Mouse (Mus musculus) stomach, postnatal 0 days (tissue): ENCODE measurements around the gene Bpifb9b. TPM values are rescaled to one million over a fixed set of nuclear protein-coding genes. Genes with fewer than 3 reads are reported as not detected.
"Not testable (repeated sequence)": the region's sequence is repeated elsewhere in the genome, so short reads cannot be mapped to it uniquely, and the experiment has no call there.

Experiments
- ATAC-seq: fragments of 200-750 bp; cut with Nextera tagmentation; 2 replicates; pipeline ENCODE4 v1.8.0; 2017; ENCODE audit not compliant: low FRiP score, low TSS enrichment
- DNase-seq: peaks from one replicate; pipeline ENCODE4 v3.0.0-alpha.2; 2016; ENCODE audit warnings: low spot score
- H3K27ac ChIP-seq: fragments of 300-500 bp; sonication (generic); replicated peaks from 2 replicates; pipeline ENCODE4 v1.5.1; 2014; ENCODE audit warnings: mild to moderate bottlenecking, control low read depth
- H3K27me3 ChIP-seq: fragments of 300-500 bp; sonication (generic); 2 replicates; pipeline ENCODE4 v1.6.1; 2014; ENCODE audit warnings: low read length; ENCODE audit not compliant: control insufficient read depth, insufficient read depth
- H3K36me3 ChIP-seq: fragments of 300-500 bp; sonication (generic); 2 replicates; pipeline ENCODE4 v1.6.1; 2014; ENCODE audit warnings: low read length, mixed read lengths; ENCODE audit not compliant: control insufficient read depth, insufficient read depth
- H3K4me1 ChIP-seq: fragments of 300-500 bp; sonication (generic); replicated peaks from 2 replicates; pipeline ENCODE4 v1.6.1; 2014; ENCODE audit warnings: antibody characterized with exemption; ENCODE audit not compliant: control insufficient read depth, insufficient read depth
- H3K4me2 ChIP-seq: fragments of 300-500 bp; sonication (generic); replicated peaks from 2 replicates; pipeline ENCODE4 v1.6.1; 2014; ENCODE audit warnings: low read depth, mild to moderate bottlenecking, control low read depth, moderate library complexity
- H3K4me3 ChIP-seq: fragments of 300-500 bp; sonication (generic); 2 replicates; pipeline ENCODE4 v1.5.1; 2014; ENCODE audit warnings: low read depth, low read length, control low read depth
- H3K9ac ChIP-seq: fragments of 300-500 bp; sonication (generic); 2 replicates; pipeline ENCODE4 v1.6.1; 2014; ENCODE audit warnings: mild to moderate bottlenecking, low read length, control low read depth, mixed read lengths
- H3K9me3 ChIP-seq: fragments of 300-500 bp; sonication (generic); 2 replicates; pipeline ENCODE4 v1.6.1; 2016; ENCODE audit warnings: low read length; ENCODE audit not compliant: control insufficient read depth
- CTCF ChIP-seq: IDR thresholded peaks from 2 replicates; pipeline ENCODE4 v1.5.1; 2016; ENCODE audit warnings: antibody characterized with exemption, low read depth, mild to moderate bottlenecking, moderate library complexity
- EP300 ChIP-seq: optimal IDR thresholded peaks from 2 replicates; pipeline ENCODE3; 2016; ENCODE audit warnings: antibody characterized with exemption
- WGBS: fragments of 180-500 bp; shearing (Covaris S2); extraction: QIAGEN DNeasy Blood & Tissue Kit; methylation state at CpG from one replicate; pipeline ENCODE4 v1.1.7; 2014; 5-methylcytosine and 5-hydroxymethylcytosine counted together
- polyA plus RNA-seq: library from polyadenylated mRNA; unstranded; fragments of >200 nt; fragmentation: Nextera tagmentation; extraction: Ambion mirVana; gene quantifications from 2 replicates; pipeline ENCODE4 v1.2.1, GENCODE M21; 2015

The Bpifb9b gene
- polyA plus RNA-seq, 1 experiment from 2014 or later, result not detected

DNA sequence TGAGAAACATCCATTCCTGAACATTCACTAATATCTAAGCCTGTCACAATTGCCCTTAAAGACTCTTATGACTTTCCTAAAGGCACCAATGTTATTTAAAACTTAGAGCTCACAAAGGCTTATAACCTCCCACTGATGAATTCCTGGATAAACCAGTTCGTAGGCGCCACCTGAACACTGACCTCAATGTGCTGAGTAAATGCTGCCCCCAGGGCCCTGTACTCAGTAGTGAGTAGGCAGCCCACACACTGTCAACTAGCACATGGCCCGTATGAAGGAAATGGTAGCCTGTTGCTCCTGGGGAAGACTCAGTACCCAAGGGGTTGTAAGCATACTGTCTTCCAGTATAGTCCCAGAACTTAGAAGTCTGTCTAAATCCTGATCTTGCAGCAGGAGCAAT is 5.3 kb upstream of the Bpifb9b start:
- WGBS, result 82% methylated on average over 3 of the region's 3 CpGs
- TF ChIP-seq CTCF (no peak), EP300 (no peak)
- DNase-seq, result no peak
- ATAC-seq, result no peak
- Histone ChIP-seq H3K36me3 (no peaks in the 10 kb centered on the region), H3K4me1 (no peaks in the 10 kb centered on the region), H3K4me3 (no peak overlapping the region), H3K27ac (no peak overlapping the region), H3K9me3 (no peaks in the 10 kb centered on the region), H3K27me3 (no peaks in the 10 kb centered on the region), H3K9ac (no peak overlapping the region), H3K4me2 (no peak overlapping the region)

DNA sequence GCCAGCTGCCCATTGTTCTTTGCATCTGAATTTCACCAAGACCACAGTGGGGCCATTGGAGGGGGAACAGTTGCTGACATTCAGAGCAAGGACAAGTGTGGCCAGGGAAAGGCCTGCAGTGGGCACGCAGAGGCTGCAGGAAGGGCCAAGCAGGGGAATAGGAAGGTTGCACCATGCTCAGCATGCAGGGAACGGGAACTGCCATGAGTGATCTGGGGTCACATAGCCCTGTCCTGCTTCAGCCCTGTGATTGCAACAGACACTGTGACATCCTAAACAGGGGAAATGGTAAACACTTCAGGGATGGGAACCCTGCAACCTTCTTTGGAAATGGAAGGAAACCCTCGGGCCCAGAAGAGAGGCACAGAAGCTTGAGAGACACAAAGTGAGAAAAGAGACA is 2.4 kb upstream of the Bpifb9b start:
- not testable (repeated sequence) for DNase-seq, H3K4me3 ChIP-seq, ATAC-seq, H3K4me1 ChIP-seq, H3K4me2 ChIP-seq, H3K9ac ChIP-seq, H3K36me3 ChIP-seq, H3K9me3 ChIP-seq, H3K27ac ChIP-seq, H3K27me3 ChIP-seq
- WGBS, result 90% methylated on average over 1 of the region's 3 CpGs

DNA sequence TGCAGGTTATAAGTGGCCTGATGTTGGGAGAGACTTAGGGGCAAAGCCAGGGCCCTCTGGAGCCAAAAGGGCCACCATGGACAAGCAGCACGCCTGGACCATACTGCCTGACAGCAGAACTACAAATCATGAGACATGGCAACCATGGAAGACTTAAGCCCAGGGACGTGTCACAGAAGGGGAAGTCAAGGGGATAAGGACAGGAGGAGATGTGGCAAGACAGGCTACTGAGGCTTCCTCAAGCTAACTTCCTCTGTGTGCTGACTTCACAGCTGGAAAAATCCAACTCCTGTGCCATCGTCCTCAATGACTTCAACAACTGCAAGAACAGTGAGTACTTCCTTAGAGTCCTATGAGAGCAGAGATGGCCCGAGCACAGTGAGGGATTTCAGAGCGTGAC is 6.7 kb downstream of the Bpifb9b start:
- not testable (repeated sequence) for H3K9me3 ChIP-seq, H3K4me2 ChIP-seq, H3K4me1 ChIP-seq, H3K4me3 ChIP-seq, H3K27ac ChIP-seq, H3K9ac ChIP-seq, H3K36me3 ChIP-seq, H3K27me3 ChIP-seq, ATAC-seq, DNase-seq
- WGBS, result 66% methylated on average over 5 of the region's 5 CpGs

DNA sequence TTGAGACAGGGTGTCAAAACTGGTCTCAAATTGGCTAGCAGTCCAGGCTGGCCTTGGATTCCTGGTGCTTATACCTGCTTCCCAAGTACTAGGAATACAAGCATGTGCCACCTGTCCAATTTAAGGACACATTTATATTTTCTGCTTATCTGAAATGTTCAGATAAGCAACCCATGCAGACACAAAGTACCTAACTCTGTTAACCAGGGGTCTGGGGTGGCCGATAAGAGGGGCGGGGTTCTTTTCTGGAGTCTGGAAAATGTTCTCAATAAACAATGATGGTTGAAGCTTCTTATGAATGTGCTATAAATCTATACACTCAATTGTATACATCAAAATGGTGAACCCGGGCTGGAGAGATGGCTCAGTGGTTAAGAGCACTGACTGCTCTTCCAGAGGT is 19.8 kb downstream of the Bpifb9b start:
- 56% methylated on average over 3 of the region's 3 CpGs for WGBS
- H3K4me2 ChIP-seq, result no peak overlapping the region
- no peaks in the 10 kb centered on the region for H3K27me3 ChIP-seq
- H3K36me3 ChIP-seq, result no peaks in the 10 kb centered on the region
- H3K9me3 ChIP-seq, result no peaks in the 10 kb centered on the region
- no peak for ATAC-seq
- TF ChIP-seq EP300 (no peak), CTCF (no peak)
- H3K27ac ChIP-seq, result no peak overlapping the region
- no peak overlapping the region for H3K9ac ChIP-seq
- DNase-seq, result no peak
- H3K4me1 ChIP-seq, result no peaks in the 10 kb centered on the region
- no peak overlapping the region for H3K4me3 ChIP-seq

DNA sequence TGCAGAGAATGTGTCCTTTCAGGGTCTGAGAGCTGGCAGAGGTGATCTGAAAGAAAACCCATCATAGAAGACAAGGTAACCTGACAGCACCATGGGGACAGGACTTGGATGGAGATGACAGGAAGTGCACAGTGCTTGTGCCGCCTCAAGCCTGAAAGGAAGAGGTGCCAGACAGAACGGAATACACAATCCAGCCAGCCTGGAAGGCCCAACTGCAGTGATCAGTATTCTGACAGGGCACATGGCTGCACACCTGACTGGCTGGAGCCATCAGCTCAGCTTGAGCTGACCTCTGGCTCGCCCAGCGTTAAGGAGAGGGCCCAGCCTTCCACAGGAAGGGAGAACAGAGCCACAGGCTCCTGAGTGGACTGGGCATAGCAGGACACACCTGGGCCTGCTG is 28.5 kb downstream of the Bpifb9b start:
- Histone ChIP-seq H3K27me3 (no peaks in the 10 kb centered on the region), H3K36me3 (no peaks in the 10 kb centered on the region), H3K9me3 (no peaks in the 10 kb centered on the region), H3K27ac (no peak overlapping the region), H3K4me3 (no peak overlapping the region), H3K4me2 (no peak overlapping the region), H3K4me1 (no peaks in the 10 kb centered on the region), H3K9ac (no peak overlapping the region)
- TF ChIP-seq EP300, result no peak
- no peak for TF ChIP-seq CTCF
- DNase-seq (no peak), ATAC-seq (no peak)
- 79% methylated on average over 4 of the region's 4 CpGs for WGBS

DNA sequence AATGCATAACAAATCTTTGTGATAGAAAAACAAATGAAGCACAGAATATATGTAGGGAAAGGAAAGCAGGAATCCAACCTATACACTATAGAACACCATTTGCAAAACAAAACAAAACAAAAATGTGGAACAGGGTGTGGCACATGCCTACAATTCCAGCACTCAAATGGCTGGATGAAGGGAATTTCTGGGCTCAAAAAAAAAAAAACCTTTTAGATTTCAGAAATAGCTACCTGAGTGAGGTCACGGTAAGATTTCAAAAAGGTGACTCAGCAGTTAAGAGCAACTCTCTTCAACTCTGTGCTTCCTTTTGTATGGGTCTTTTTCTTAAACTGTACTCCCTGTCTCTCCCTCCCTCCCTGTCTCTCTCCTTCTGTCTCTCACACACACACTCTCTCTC is 31.1 kb downstream of the Bpifb9b start:
- TF ChIP-seq CTCF, result no peak
- TF ChIP-seq EP300, result no peak
- no peak overlapping the region for H3K27ac ChIP-seq
- no peak overlapping the region for H3K4me3 ChIP-seq
- no peaks in the 10 kb centered on the region for H3K9me3 ChIP-seq
- no peaks in the 10 kb centered on the region for H3K4me1 ChIP-seq
- WGBS, result 59% methylated on average over 1 of the region's 1 CpGs
- no peak overlapping the region for H3K9ac ChIP-seq
- H3K36me3 ChIP-seq, result no peaks in the 10 kb centered on the region
- H3K4me2 ChIP-seq, result no peak overlapping the region
- DNase-seq, result no peak
- no peaks in the 10 kb centered on the region for H3K27me3 ChIP-seq
- no peak for ATAC-seq

DNA sequence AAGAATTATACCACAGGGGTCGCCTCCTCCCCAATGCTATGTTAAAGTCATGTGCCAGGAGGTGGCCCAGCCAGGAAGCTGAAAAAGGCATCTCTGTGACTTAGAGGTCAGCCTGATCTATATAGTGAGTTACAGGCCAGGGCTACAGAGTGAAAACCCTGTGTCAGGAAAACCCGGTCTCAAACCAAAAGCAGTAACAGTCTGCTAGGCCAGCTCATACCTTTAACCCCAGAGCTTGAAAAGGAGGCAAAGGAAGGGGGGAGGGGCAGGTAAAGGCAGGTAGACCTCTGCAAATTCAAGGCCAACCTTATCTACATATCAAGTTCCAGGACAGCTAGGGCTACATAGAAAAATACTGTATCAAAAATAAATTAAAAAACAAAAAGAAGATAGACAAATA is 32.3 kb downstream of the Bpifb9b start:
- DNase-seq (no peak), ATAC-seq (no peak)
- 63% methylated on average over 2 of the region's 2 CpGs for WGBS
- Histone ChIP-seq H3K4me1 (no peaks in the 10 kb centered on the region), H3K9ac (no peak overlapping the region), H3K36me3 (no peaks in the 10 kb centered on the region), H3K27ac (no peak overlapping the region), H3K4me2 (no peak overlapping the region), H3K27me3 (no peaks in the 10 kb centered on the region), H3K4me3 (no peak overlapping the region), H3K9me3 (no peaks in the 10 kb centered on the region)
- TF ChIP-seq EP300 (no peak), CTCF (no peak)
